ENCODE assay signal across 1 mouse cellular context in genomic region chr11:87422511-87423340, GRCm38 (mm10).
TF ChIP-seq lines count a peak whose summit lies in the region.

No protein-coding gene starts in this region.

TF ChIP-seq in CH12.LX, 34 proteins besides CTCF, POLR2A, EP300 and RAD21 (continued from another document):
- TF ChIP-seq RCOR1 (conservative IDR thresholded peaks at IDR 0.05; ENCODE audit: low read depth, low read length) = peak; percentile 99
- peak; percentile 96 for TF ChIP-seq SIN3A (IDR thresholded peaks at IDR 0.05; ENCODE audit: low read length)
- TF ChIP-seq CHD2 (IDR thresholded peaks at IDR 0.05; ENCODE audit: low read length) = peak; percentile 72
- peak; percentile 24; the same call in 1 of the 2 replicates for TF ChIP-seq ZC3H11A (IDR thresholded peaks at IDR 0.05; ENCODE audit: low read depth, low read length)
- TF ChIP-seq POLR2AphosphoS2 (IDR thresholded peaks at IDR 0.05; ENCODE audit: low read depth, low read length) = peak; percentile 100
- peak; percentile 72; the same call in 1 of the 2 replicates for TF ChIP-seq MYC (IDR thresholded peaks at IDR 0.05; ENCODE audit: low read depth, low read length)
- TF ChIP-seq ZKSCAN1 (IDR thresholded peaks at IDR 0.05; ENCODE audit: borderline replicate concordance, low read depth, low read length) = no peak
- peak; percentile 97 for TF ChIP-seq TCF12 (IDR thresholded peaks at IDR 0.05; ENCODE audit: low read depth, low read length)
- TF ChIP-seq SMC3 (IDR thresholded peaks at IDR 0.05; ENCODE audit: low read depth, low read length) = no peak
- TF ChIP-seq ELF1 (IDR thresholded peaks at IDR 0.05; ENCODE audit: low read depth, low read length) = peak; percentile 71
- TF ChIP-seq KAT2A (IDR thresholded peaks at IDR 0.05; ENCODE audit: insufficient replicate concordance, low read length) = 0 out of 2 replicates have a peak, but pooled peaks have one; percentile 67
- TF ChIP-seq MXI1 (IDR thresholded peaks at IDR 0.05; ENCODE audit: low read depth, low read length) = peak; percentile 85; the same call in 1 of the 2 replicates
